Mouse (Mus musculus) kidney, adult 2 months (tissue): ENCODE data around the gene Usp54.

Experiments
- CTCF ChIP-seq: fragments of 200-500 bp; conservative IDR thresholded peaks from 2 replicates; pipeline ENCODE4 v1.5.1; 2011; ENCODE audit warnings: low read depth, mild to moderate bottlenecking, control low read depth, low read length, moderate library complexity, mixed read lengths; ENCODE audit not compliant: insufficient read depth, insufficient read length
- POLR2A ChIP-seq: fragments of 200-500 bp; IDR thresholded peaks from one replicate; pipeline ENCODE4 v1.6.1; 2011; ENCODE audit warnings: low read depth, low read length, control low read depth

GRCm38 (mm10) chr14:20654690-20655421 is 14.0 kb upstream of the Usp54 start:
- TF ChIP-seq CTCF (no peak), POLR2A (no peak)
